Mouse (Mus musculus) left cerebral cortex, adult 2 months (tissue): ENCODE data around the gene Orm2. TPM values are rescaled to one million over a fixed set of nuclear protein-coding genes. Genes with fewer than 3 reads are reported as not detected.
A peak's percentile ranks its signal among the peaks of the same experiment; 100 is the strongest.

Source experiments
- DNase-seq, 2 experiments: peaks; one replicate each; pipeline ENCODE4 v3.0.0; 2021 to 2022; ENCODE audit warnings: low spot score in 2 of 2, mixed read lengths in 1 of 2; ENCODE audit errors: extremely low spot score in 1 of 2
- H3K27ac ChIP-seq: fragments of 200-600 bp; 2 replicates; pipeline ENCODE4 v1.8.1; 2022
- H3K4me3 ChIP-seq: fragments of 200-600 bp; 2 replicates; pipeline ENCODE4 v1.8.1; 2022
- CTCF ChIP-seq: fragments of 200-600 bp; IDR thresholded peaks from 2 replicates; pipeline ENCODE4 v1.8.1; 2022; ENCODE audit warnings: antibody characterized with exemption, mild to moderate bottlenecking, moderate library complexity
- intact Hi-C: fragments of 180-260 bp; cut with DNase I; formaldehyde crosslinking; loops from one replicate; pipeline ENCODE4 v1.15.1; 2025
- total RNA-seq, 2 experiments: library from RNA; stranded (reverse); gene quantifications; 2 replicates each; pipeline ENCODE4 v1.2.3; 2021

Gene Orm2
- total RNA-seq, 2 experiments from 2014 or later, result not detected

- TF ChIP-seq CTCF, result no peak
- intact Hi-C loops, result no loop called here
- no peak overlapping the region for H3K4me3 ChIP-seq
Measured at GRCm38 (mm10) chr4:63348524-63348923, 13.7 kb upstream of the Orm2 start.

DNA sequence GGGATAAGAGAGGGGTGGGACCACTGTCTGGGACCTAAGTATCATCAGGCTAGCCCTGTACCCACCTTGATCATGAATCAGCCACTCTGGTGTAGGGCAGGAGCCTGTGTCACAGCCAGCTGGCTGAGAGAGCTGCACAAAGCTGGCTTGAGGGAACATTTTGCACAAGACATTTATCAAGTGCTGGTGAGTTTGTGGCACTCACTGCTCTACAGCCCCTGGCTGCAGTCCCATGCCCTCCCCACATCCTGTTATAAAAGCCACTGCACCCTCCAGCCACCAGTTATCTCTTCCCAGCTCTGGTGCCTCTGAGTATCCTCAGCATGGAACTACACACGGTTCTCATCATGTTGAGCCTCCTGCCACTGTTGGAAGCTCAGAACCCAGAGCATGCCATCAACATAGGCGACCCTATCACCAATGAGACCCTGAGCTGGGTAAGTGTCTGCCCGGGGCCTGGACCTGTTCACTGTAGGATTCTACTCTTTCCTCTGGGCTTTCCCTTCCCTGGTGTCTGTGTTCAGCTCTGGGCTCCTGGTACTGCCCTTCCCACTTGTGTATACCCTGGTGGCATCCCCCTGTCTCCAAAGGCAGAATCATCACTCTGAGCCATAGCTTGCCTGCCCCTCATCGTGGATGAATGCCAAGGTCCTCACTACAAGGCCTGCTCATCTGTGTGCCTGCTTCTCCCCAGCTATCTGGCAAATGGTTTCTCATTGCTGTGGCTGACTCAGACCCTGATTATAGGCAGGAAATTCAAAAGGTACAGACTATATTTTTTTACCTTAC, 6.2 kb upstream of the Orm2 start, which contains the start of gene Orm3:
TSS of gene Orm3 (plus strand) at position 286 of the 789 bp plus-strand sequence.
- Histone ChIP-seq H3K27ac (no peak within 1 kb of the TSS), H3K4me3 (no peak within 1 kb of the TSS)
- no peak for DNase-seq
- no peak for TF ChIP-seq CTCF
- intact Hi-C loops, result no loop called here

More at GRCm38 (mm10) chr4:63348524-63348923, 13.7 kb upstream of the Orm2 start:
- H3K27ac ChIP-seq, result no peak overlapping the region
- DNase-seq, result no peak

GRCm38 (mm10) chr4:63356981-63357570, 5.2 kb upstream of the Orm2 start:
- no peak overlapping the region for H3K27ac ChIP-seq
- DNase-seq, result no peak
- TF ChIP-seq CTCF, result no peak
- intact Hi-C loops, result no loop called here
- H3K4me3 ChIP-seq, result no peak overlapping the region

DNA sequence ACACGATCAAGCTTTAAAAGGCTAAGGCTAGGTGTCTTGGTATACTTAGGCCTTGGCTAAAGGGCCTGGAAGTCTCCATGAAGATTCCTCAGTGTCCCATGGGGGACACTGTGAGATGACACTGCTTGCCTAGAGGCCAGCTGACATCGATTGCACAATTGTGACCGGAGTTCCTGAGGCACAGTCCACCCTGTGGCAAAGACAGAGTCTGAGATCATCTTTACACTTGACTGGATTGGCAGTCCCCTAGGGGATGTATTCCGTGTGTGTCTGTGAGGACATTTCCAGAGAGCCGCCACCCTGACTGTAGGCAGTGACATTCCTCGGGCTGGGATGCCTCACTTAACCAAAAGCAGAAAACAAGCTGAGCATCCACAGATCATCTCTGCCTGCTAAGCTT, 2.4 kb upstream of the Orm2 start:
- no peak for DNase-seq
- Histone ChIP-seq H3K4me3 (no peak overlapping the region), H3K27ac (no peak overlapping the region)
- no peak for TF ChIP-seq CTCF
- intact Hi-C loops, result no loop called here

DNA sequence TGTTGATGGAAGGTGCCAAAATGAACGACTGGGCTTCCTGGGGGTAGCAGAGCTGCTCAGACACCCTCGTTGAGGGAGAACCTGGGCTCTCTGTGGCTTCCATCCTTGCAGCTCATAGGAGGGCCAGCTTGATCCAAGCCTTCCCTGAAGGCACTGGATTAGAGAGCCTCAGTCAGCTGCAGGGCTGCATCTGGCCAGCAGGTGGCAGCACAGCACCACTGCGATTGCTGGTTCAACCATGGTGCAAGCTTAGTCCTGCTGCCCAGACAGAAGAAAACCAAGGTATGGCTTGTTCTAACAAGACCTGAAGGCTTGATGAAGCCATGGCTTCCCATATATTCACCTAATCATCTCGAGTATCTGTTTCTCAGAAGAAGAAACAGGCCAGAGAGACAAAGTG, 6.3 kb downstream of the Orm2 start:
- DNase-seq, result peak; percentile 83 to 93
- TF ChIP-seq CTCF, result peak; percentile 100
- intact Hi-C loops, result loop anchor here (1.0 to 2.0 kb wide), 2 partner anchors 40 to 1122 kb away; no protein-coding TSS in a partner anchor

DNA sequence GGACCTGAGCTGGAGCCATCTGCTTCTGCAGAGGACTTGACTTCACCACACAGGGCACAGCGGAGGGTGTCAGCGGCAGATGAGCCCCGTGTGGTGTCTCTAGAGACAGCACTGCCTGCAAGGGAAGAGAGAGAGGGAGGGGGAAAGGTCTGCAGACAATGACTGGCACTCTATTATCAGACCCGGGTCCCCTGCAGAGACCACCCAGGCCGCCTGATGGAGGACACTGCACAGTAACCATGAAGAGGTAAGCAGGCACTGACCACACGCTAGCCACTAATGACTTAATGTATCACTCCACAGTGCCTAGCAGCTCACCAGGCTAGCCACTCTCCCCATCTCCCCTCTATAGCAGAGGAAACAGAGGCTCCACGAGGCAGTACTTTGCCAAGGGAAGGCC, 8.6 kb downstream of the Orm2 start:
- intact Hi-C loops, result no loop called here
- DNase-seq, result no peak
- Histone ChIP-seq H3K27ac (no peak overlapping the region), H3K4me3 (no peak overlapping the region)
- TF ChIP-seq CTCF, result no peak

More for the DNA sequence above, 6.3 kb downstream of the Orm2 start:
- H3K27ac ChIP-seq, result no peak overlapping the region
- no peak overlapping the region for H3K4me3 ChIP-seq

DNA sequence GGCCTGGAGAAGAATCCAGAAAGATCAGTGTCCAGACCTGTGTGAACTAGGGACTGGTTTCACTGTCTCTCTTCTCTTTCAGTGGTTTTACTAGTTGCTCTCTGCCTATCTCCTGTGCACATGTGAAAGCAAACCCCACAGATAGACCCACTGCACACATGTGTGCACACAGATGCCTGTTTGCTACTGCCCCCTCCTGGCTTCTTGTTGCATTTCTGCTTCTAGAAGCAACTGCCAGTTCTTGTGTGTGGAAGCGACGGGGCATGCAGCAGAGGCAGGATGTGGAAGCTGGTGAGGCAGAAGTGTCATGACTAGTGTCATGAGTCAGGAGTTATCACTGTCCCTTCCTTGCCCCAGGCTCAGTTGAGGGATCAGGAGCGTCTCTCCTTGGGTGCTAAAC, 9.6 kb downstream of the Orm2 start:
- no peak overlapping the region for H3K27ac ChIP-seq
- TF ChIP-seq CTCF, result peak; percentile 57
- DNase-seq, result peak; percentile 22 to 24
- H3K4me3 ChIP-seq, result no peak overlapping the region
- intact Hi-C loops, result no loop called here

DNA sequence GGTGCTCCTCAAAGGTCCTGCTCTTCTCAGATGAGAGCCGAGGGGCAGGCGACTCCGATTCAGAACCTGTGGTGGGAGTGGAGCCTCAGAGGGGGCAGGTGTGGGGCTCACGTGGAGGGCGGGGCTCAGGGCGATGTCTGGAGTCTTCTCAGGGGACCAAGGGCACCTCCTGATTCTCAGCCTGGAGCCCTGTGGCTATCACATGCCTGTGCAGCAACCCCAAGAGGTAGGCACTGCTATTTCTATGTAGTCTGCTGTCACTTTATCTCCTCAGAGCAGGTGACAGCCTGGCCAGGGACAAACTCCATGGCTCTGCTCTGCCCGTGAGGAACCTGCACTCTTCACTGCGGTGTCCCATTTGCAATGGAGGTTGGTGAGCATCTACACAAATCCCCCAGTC, 11.2 kb downstream of the Orm2 start:
- no peak for TF ChIP-seq CTCF
- Histone ChIP-seq H3K4me3 (no peak overlapping the region), H3K27ac (no peak overlapping the region)
- intact Hi-C loops, result no loop called here
- no peak for DNase-seq

GRCm38 (mm10) chr4:63374331-63374730, 12.1 kb downstream of the Orm2 start:
- H3K27ac ChIP-seq, result no peak overlapping the region
- intact Hi-C loops, result no loop called here
- no peak for TF ChIP-seq CTCF
- no peak overlapping the region for H3K4me3 ChIP-seq
- DNase-seq, result no peak

DNA sequence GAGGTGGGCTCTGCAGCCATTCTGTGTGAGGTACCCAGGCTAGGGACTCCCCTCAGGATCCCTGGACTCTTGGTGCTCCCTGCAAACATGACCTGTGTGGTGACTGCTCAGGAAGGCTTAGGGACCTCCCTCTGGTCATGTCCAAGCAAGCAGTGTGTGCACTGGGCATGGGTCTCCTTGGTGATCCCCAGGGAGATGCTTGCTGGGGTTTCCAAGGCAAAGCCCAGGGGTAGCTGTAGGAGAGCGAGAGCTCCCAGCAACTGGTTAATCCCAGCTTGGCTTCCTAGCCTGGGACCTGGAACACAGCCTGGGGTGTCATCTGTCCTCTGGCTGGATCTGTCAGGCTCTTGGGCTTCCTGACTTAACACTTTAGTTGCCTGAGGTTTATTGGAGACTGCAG, 13.1 kb downstream of the Orm2 start:
- no peak overlapping the region for H3K4me3 ChIP-seq
- H3K27ac ChIP-seq, result no peak overlapping the region
- DNase-seq, result no peak
- TF ChIP-seq CTCF, result no peak
- intact Hi-C loops, result no loop called here

GRCm38 (mm10) chr4:63377483-63377882, 15.2 kb downstream of the Orm2 start:
- intact Hi-C loops, result no loop called here
- DNase-seq, result no peak
- Histone ChIP-seq H3K27ac (no peak overlapping the region), H3K4me3 (no peak overlapping the region)
- TF ChIP-seq CTCF, result peak; percentile 17

DNA sequence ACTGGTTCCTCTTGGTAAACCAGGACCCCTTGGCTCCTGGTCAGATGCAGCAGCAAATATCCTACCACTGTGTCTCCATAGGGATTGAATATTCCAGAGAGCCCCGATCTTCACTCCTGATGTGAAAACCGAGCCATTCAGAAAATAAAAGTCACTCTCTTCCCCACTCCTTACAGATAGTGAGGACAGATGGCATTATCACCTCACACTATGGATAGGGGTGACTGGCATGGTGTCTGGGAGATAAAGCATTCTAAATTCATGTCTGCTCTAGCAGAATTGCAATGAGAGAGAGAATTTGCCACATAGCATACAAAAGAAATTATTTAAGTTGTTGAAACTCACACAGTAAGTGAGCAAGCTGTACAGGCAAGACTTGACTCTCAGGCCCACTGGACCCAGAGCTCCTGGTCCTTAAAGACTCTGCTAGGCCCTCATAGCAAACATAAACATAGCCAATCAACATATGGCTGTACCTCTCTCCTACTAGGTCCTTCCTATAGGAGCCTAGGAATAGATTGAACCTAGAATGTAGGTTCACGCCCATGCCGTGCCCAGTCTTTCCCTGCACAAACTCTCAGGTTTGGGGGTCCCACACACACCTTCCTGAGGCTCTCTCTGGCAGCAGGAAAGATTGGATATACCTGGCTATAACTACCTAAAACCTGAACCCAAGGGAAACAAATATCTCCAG, 20.6 kb downstream of the Orm2 start:
- DNase-seq, result no peak
- intact Hi-C loops, result no loop called here
- no peak overlapping the region for H3K4me3 ChIP-seq
- no peak overlapping the region for H3K27ac ChIP-seq
- TF ChIP-seq CTCF, result no peak
